Comparison of ENCODE assay signal across 13 mouse cellular contexts in genomic region chr12:111708181-111708580, GRCm38 (mm10). TPM values are rescaled to one million over a fixed set of nuclear protein-coding genes. Genes with fewer than 3 reads are reported as not detected.
DNase-seq lines count a peak whose midpoint lies in the region; ATAC-seq and TF ChIP-seq lines count a peak whose summit lies in the region.
"Had no signal": no experiment of that assay in that cellular context is flagged by ENCODE, and none has a peak within 500 bp of the region (broad histone marks: within the 10 kb centered on the region; RNA-seq: fewer than 3 reads in every experiment).

No protein-coding gene starts in this region.

- no peak for ATAC-seq in forebrain, postnatal 0 days
- ATAC-seq in forebrain, embryonic 14.5 days, result no peak
- no peak for ATAC-seq in hindbrain, postnatal 0 days
- ATAC-seq in stomach, postnatal 0 days (ENCODE audit: low FRiP score, low TSS enrichment), result no peak
- ATAC-seq: midbrain, embryonic 13.5 days; Patski had no signal

- H3K9ac ChIP-seq in forebrain, postnatal 0 days, result no peak overlapping the region
- H3K9ac ChIP-seq in forebrain, embryonic 14.5 days (ENCODE audit: low read length), result no peak overlapping the region
- no peak overlapping the region for H3K9ac ChIP-seq in hindbrain, postnatal 0 days (replicated peaks; ENCODE audit: low read length)
- H3K9ac ChIP-seq in stomach, postnatal 0 days (ENCODE audit: low read length), result no peak overlapping the region
- H3K9ac ChIP-seq: forebrain, embryonic 12.5 days; midbrain, embryonic 13.5 days had no signal

- H3K27me3 ChIP-seq in forebrain, postnatal 0 days (ENCODE audit: insufficient read depth, low read length), result no peaks in the 10 kb centered on the region
- H3K27me3 ChIP-seq in forebrain, embryonic 14.5 days (replicated peaks; ENCODE audit: control insufficient read depth, insufficient read depth, low read length), result no peaks in the 10 kb centered on the region
- H3K27me3 ChIP-seq in hindbrain, postnatal 0 days (ENCODE audit: insufficient read depth, low read length), result no peaks in the 10 kb centered on the region
- H3K27me3 ChIP-seq in hindbrain, embryonic 10.5 days (ENCODE audit: insufficient read depth, poor library complexity, severe bottlenecking), result no peaks in the 10 kb centered on the region
- H3K27me3 ChIP-seq in stomach, postnatal 0 days (ENCODE audit: control insufficient read depth, insufficient read depth, low read length), result no peaks in the 10 kb centered on the region
- H3K27me3 ChIP-seq: forebrain, embryonic 12.5 days; midbrain, embryonic 13.5 days; Patski had no signal

- H3K36me3 ChIP-seq in forebrain, postnatal 0 days (ENCODE audit: insufficient read depth), result peaks cover 40% of the 10 kb centered on the region
- H3K36me3 ChIP-seq in forebrain, embryonic 14.5 days (ENCODE audit: control insufficient read depth, insufficient read depth, low read length), result peaks cover 45% of the 10 kb centered on the region
- peaks cover 24% of the 10 kb centered on the region for H3K36me3 ChIP-seq in hindbrain, postnatal 0 days (ENCODE audit: insufficient read depth, low read length)
- peaks cover 56% of the 10 kb centered on the region for H3K36me3 ChIP-seq in hindbrain, embryonic 10.5 days
- peaks cover 16% of the 10 kb centered on the region; the same call in 1 of the 2 replicates for H3K36me3 ChIP-seq in stomach, postnatal 0 days (ENCODE audit: control insufficient read depth, insufficient read depth, low read length)

- no peak for TF ChIP-seq CTCF in forebrain, postnatal 0 days (IDR thresholded peaks at IDR 0.05; ENCODE audit: low read depth)
- peak; percentile 22; the same call in 1 of the 2 replicates for TF ChIP-seq CTCF in hindbrain, postnatal 0 days (IDR thresholded peaks at IDR 0.05; ENCODE audit: low read depth)
- TF ChIP-seq CTCF in left cerebral cortex, adult 2 months (IDR thresholded peaks at IDR 0.05), result peak; percentile 1; the same call in 1 of the 2 replicates
- TF ChIP-seq CTCF in stomach, postnatal 0 days (IDR thresholded peaks at IDR 0.05; ENCODE audit: low read depth), result no peak

- intact Hi-C loops in left cerebral cortex, adult 2 months (cut with DNase I), result no loop called here
- intact Hi-C loops in left cerebral cortex, postnatal 25 days (cut with DNase I), result no loop called here

- no peaks in the 10 kb centered on the region for H3K9me3 ChIP-seq in forebrain, postnatal 0 days (ENCODE audit: low read length)
- no peaks in the 10 kb centered on the region for H3K9me3 ChIP-seq in forebrain, embryonic 14.5 days (replicated peaks; ENCODE audit: control insufficient read depth, low read length)
- no peaks in the 10 kb centered on the region for H3K9me3 ChIP-seq in hindbrain, postnatal 0 days (ENCODE audit: low read length)
- no peaks in the 10 kb centered on the region for H3K9me3 ChIP-seq in hindbrain, embryonic 10.5 days
- no peaks in the 10 kb centered on the region for H3K9me3 ChIP-seq in stomach, postnatal 0 days (ENCODE audit: control insufficient read depth, low read length)
- H3K9me3 ChIP-seq: forebrain, embryonic 12.5 days; midbrain, embryonic 13.5 days had no signal

- no peak overlapping the region for H3K4me3 ChIP-seq in forebrain, postnatal 0 days (ENCODE audit: low read depth, low read length)
- no peak overlapping the region for H3K4me3 ChIP-seq in forebrain, embryonic 14.5 days (ENCODE audit: low read depth, low read length)
- no peak overlapping the region for H3K4me3 ChIP-seq in hindbrain, postnatal 0 days (ENCODE audit: low read length)
- no peak overlapping the region for H3K4me3 ChIP-seq in hindbrain, embryonic 10.5 days
- no peak overlapping the region for H3K4me3 ChIP-seq in left cerebral cortex, adult 2 months
- H3K4me3 ChIP-seq in stomach, postnatal 0 days (ENCODE audit: low read depth, low read length), result no peak overlapping the region
- H3K4me3 ChIP-seq: forebrain, embryonic 12.5 days; midbrain, embryonic 13.5 days had no signal

- H3K4me1 ChIP-seq in forebrain, postnatal 0 days (ENCODE audit: insufficient read depth), result peaks cover 6% of the 10 kb centered on the region
- peaks cover 10% of the 10 kb centered on the region for H3K4me1 ChIP-seq in forebrain, embryonic 14.5 days (ENCODE audit: control insufficient read depth, insufficient read depth, low read length)
- H3K4me1 ChIP-seq in hindbrain, postnatal 0 days (ENCODE audit: insufficient read depth, low read length), result peaks cover 9% of the 10 kb centered on the region
- H3K4me1 ChIP-seq in hindbrain, embryonic 10.5 days (replicated peaks), result peaks cover 28% of the 10 kb centered on the region
- peaks cover 16% of the 10 kb centered on the region for H3K4me1 ChIP-seq in stomach, postnatal 0 days (replicated peaks; ENCODE audit: control insufficient read depth, insufficient read depth)

- no peak for TF ChIP-seq EP300 in stomach, postnatal 0 days (optimal IDR thresholded peaks at IDR 0.05)

- H3K27ac ChIP-seq in forebrain, postnatal 0 days (ENCODE audit: low read depth, low read length), result peak overlapping the region; percentile 29; the same call in 1 of the 2 replicates
- H3K27ac ChIP-seq in forebrain, embryonic 14.5 days (ENCODE audit: low read depth, low read length), result no peak overlapping the region
- peak overlapping the region; percentile 22; the same call in 1 of the 2 replicates for H3K27ac ChIP-seq in hindbrain, postnatal 0 days
- no peak overlapping the region for H3K27ac ChIP-seq in hindbrain, embryonic 10.5 days
- H3K27ac ChIP-seq in left cerebral cortex, adult 2 months, result peak overlapping the region; percentile 62
- peak overlapping the region; percentile 4; the same call in 1 of the 2 replicates for H3K27ac ChIP-seq in stomach, postnatal 0 days (replicated peaks)
- H3K27ac ChIP-seq: forebrain, embryonic 12.5 days; macrophage; midbrain, embryonic 13.5 days had no signal

- DNase-seq in forebrain, postnatal 0 days, result no peak
- DNase-seq in forebrain, embryonic 14.5 days (ENCODE audit: low spot score), result no peak
- no peak for DNase-seq in hindbrain, postnatal 0 days (ENCODE audit: low spot score)
- no peak for DNase-seq in hindbrain, embryonic 10.5 days (ENCODE audit: low spot score)
- DNase-seq in left cerebral cortex, adult 2 months (ENCODE audit: extremely low spot score in 1 of 2, low spot score in 2 of 2), result no peak
- DNase-seq in left cerebral cortex, postnatal 25 days (ENCODE audit: low spot score in 2 of 2), result no peak
- DNase-seq in stomach, postnatal 0 days (ENCODE audit: low spot score), result no peak
- DNase-seq: cerebellum, adult 8-10 months; thymus, postnatal 25 days had no signal

- WGBS in forebrain, postnatal 0 days, result 64% methylated on average over 4 of the region's 4 CpGs
- WGBS in forebrain, embryonic 14.5 days, result 74% methylated on average over 4 of the region's 4 CpGs
- 61% methylated on average over 4 of the region's 4 CpGs for WGBS in hindbrain, postnatal 0 days
- 91% methylated on average over 4 of the region's 4 CpGs for WGBS in hindbrain, embryonic 10.5 days
- 64% methylated on average over 4 of the region's 4 CpGs for WGBS in stomach, postnatal 0 days

- H3K4me2 ChIP-seq in forebrain, postnatal 0 days (ENCODE audit: low read depth), result no peak overlapping the region
- no peak overlapping the region for H3K4me2 ChIP-seq in forebrain, embryonic 14.5 days (ENCODE audit: low read length)
- no peak overlapping the region for H3K4me2 ChIP-seq in hindbrain, postnatal 0 days (ENCODE audit: low read depth, low read length)
- no peak overlapping the region for H3K4me2 ChIP-seq in stomach, postnatal 0 days (replicated peaks; ENCODE audit: low read depth)
- H3K4me2 ChIP-seq: forebrain, embryonic 12.5 days; midbrain, embryonic 13.5 days had no signal

RNA-seq across cellular contexts. Expression of gene Bag5, which starts 4.9 kb away (rescaled TPM):
- total RNA-seq in forebrain, postnatal 0 days (2014; rRNA removed), result 50.6 and 54.2 TPM in 2 replicates
- 60.7 and 71.2 TPM in 2 replicates for polyA plus RNA-seq in forebrain, postnatal 0 days (2015; fragmentation: Nextera tagmentation; extraction: Ambion mirVana)
- 60.4 and 65.8 TPM in 2 replicates for polyA plus RNA-seq in forebrain, embryonic 14.5 days (2014; fragmentation: Nextera tagmentation; extraction: Ambion mirVana)
- total RNA-seq in hindbrain, postnatal 0 days (2014; rRNA removed), result 21.1 and 22.7 TPM in 2 replicates
- polyA plus RNA-seq in hindbrain, postnatal 0 days (2015; fragmentation: Nextera tagmentation; extraction: Ambion mirVana), result 60.1 and 64.3 TPM in 2 replicates
- 53.5 and 53.6 TPM in 2 replicates for polyA plus RNA-seq in hindbrain, embryonic 10.5 days (2016; fragmentation: Nextera tagmentation; extraction: Ambion mirVana)
- 10 to 100 TPM; 60.9 to 61.8 TPM for total RNA-seq in left cerebral cortex, adult 2 months (2021)
- 10 to 100 TPM; 53.9 to 56.9 TPM for total RNA-seq in left cerebral cortex, postnatal 25 days (2021)
- 34.9 and 36.9 TPM in 2 replicates for polyA plus RNA-seq in stomach, postnatal 0 days (2015; fragmentation: Nextera tagmentation; extraction: Ambion mirVana)

RNA-seq across cellular contexts. Expression of gene Apopt1, which starts 4.9 kb away (rescaled TPM):
- total RNA-seq in forebrain, postnatal 0 days (2014; rRNA removed), result 27.8 and 30.1 TPM in 2 replicates
- polyA plus RNA-seq in forebrain, postnatal 0 days (2015; fragmentation: Nextera tagmentation; extraction: Ambion mirVana), result 52.7 and 59.8 TPM in 2 replicates
- 47.1 and 50.8 TPM in 2 replicates for polyA plus RNA-seq in forebrain, embryonic 14.5 days (2014; fragmentation: Nextera tagmentation; extraction: Ambion mirVana)
- total RNA-seq in hindbrain, postnatal 0 days (2014; rRNA removed), result 23.6 and 28.1 TPM in 2 replicates
- polyA plus RNA-seq in hindbrain, postnatal 0 days (2015; fragmentation: Nextera tagmentation; extraction: Ambion mirVana), result 60.3 and 63.9 TPM in 2 replicates
- polyA plus RNA-seq in hindbrain, embryonic 10.5 days (2016; fragmentation: Nextera tagmentation; extraction: Ambion mirVana), result 55.3 and 59.2 TPM in 2 replicates
- 10 to 100 TPM; 36.2 to 38.8 TPM for total RNA-seq in left cerebral cortex, adult 2 months (2021)
- 10 to 100 TPM; 37.0 to 40.0 TPM for total RNA-seq in left cerebral cortex, postnatal 25 days (2021)
- polyA plus RNA-seq in stomach, postnatal 0 days (2015; fragmentation: Nextera tagmentation; extraction: Ambion mirVana), result 41.8 and 42.8 TPM in 2 replicates

RNA-seq across cellular contexts. Expression of gene Trmt61a, which starts 30.3 kb away (rescaled TPM):
- 15.9 and 19.6 TPM in 2 replicates for total RNA-seq in forebrain, postnatal 0 days (2014; rRNA removed)
- 8.8 and 10.9 TPM in 2 replicates for polyA plus RNA-seq in forebrain, postnatal 0 days (2015; fragmentation: Nextera tagmentation; extraction: Ambion mirVana)
- 5.8 and 7.8 TPM in 2 replicates for polyA plus RNA-seq in forebrain, embryonic 14.5 days (2014; fragmentation: Nextera tagmentation; extraction: Ambion mirVana)
- total RNA-seq in hindbrain, postnatal 0 days (2014; rRNA removed), result 29.7 and 32.7 TPM in 2 replicates
- polyA plus RNA-seq in hindbrain, postnatal 0 days (2015; fragmentation: Nextera tagmentation; extraction: Ambion mirVana), result 9.2 TPM in 2 replicates
- 15.1 and 16.2 TPM in 2 replicates for polyA plus RNA-seq in hindbrain, embryonic 10.5 days (2016; fragmentation: Nextera tagmentation; extraction: Ambion mirVana)
- total RNA-seq in left cerebral cortex, adult 2 months (2021), result 10 to 100 TPM; 18.9 to 20.2 TPM
- 10 to 100 TPM; 17.1 to 17.4 TPM for total RNA-seq in left cerebral cortex, postnatal 25 days (2021)
- polyA plus RNA-seq in stomach, postnatal 0 days (2015; fragmentation: Nextera tagmentation; extraction: Ambion mirVana), result 7.4 and 8.5 TPM in 2 replicates

RNA-seq across cellular contexts. Expression of gene Ckb, which starts 36.0 kb away (rescaled TPM):
- 1,430 and 1,456 TPM in 2 replicates for total RNA-seq in forebrain, postnatal 0 days (2014; rRNA removed)
- 1,561 and 1,650 TPM in 2 replicates for polyA plus RNA-seq in forebrain, postnatal 0 days (2015; fragmentation: Nextera tagmentation; extraction: Ambion mirVana)
- 1,532 and 1,552 TPM in 2 replicates for polyA plus RNA-seq in forebrain, embryonic 14.5 days (2014; fragmentation: Nextera tagmentation; extraction: Ambion mirVana)
- total RNA-seq in hindbrain, postnatal 0 days (2014; rRNA removed), result 3,255 and 3,584 TPM in 2 replicates
- 2,405 and 2,624 TPM in 2 replicates for polyA plus RNA-seq in hindbrain, postnatal 0 days (2015; fragmentation: Nextera tagmentation; extraction: Ambion mirVana)
- polyA plus RNA-seq in hindbrain, embryonic 10.5 days (2016; fragmentation: Nextera tagmentation; extraction: Ambion mirVana), result 2,059 and 2,773 TPM in 2 replicates
- total RNA-seq in left cerebral cortex, adult 2 months (2021), result 1,000 to 10,000 TPM; 1,837 to 1,872 TPM
- total RNA-seq in left cerebral cortex, postnatal 25 days (2021), result 1,000 to 10,000 TPM; 1,727 to 1,729 TPM
- polyA plus RNA-seq in stomach, postnatal 0 days (2015; fragmentation: Nextera tagmentation; extraction: Ambion mirVana), result 532 and 573 TPM in 2 replicates

RNA-seq across cellular contexts. Expression of gene Klc1, which starts 50.5 kb away (rescaled TPM):
- 596 and 608 TPM in 2 replicates for total RNA-seq in forebrain, postnatal 0 days (2014; rRNA removed)
- polyA plus RNA-seq in forebrain, postnatal 0 days (2015; fragmentation: Nextera tagmentation; extraction: Ambion mirVana), result 592 and 640 TPM in 2 replicates
- polyA plus RNA-seq in forebrain, embryonic 14.5 days (2014; fragmentation: Nextera tagmentation; extraction: Ambion mirVana), result 391 and 464 TPM in 2 replicates
- total RNA-seq in hindbrain, postnatal 0 days (2014; rRNA removed), result 421 and 496 TPM in 2 replicates
- 583 and 600 TPM in 2 replicates for polyA plus RNA-seq in hindbrain, postnatal 0 days (2015; fragmentation: Nextera tagmentation; extraction: Ambion mirVana)
- polyA plus RNA-seq in hindbrain, embryonic 10.5 days (2016; fragmentation: Nextera tagmentation; extraction: Ambion mirVana), result 192 and 303 TPM in 2 replicates
- 100 to 1,000 TPM; 746 to 823 TPM for total RNA-seq in left cerebral cortex, adult 2 months (2021)
- total RNA-seq in left cerebral cortex, postnatal 25 days (2021), result 100 to 1,000 TPM; 764 to 822 TPM
- 55.7 and 56.7 TPM in 2 replicates for polyA plus RNA-seq in stomach, postnatal 0 days (2015; fragmentation: Nextera tagmentation; extraction: Ambion mirVana)

Comparison
In these comparisons a context has a peak if more than half of its experiments do, and no peak if none do; other contexts are left out.
1. H3K27ac ChIP-seq: peak in forebrain, postnatal 0 days (single experiment), hindbrain, postnatal 0 days (single experiment), left cerebral cortex, adult 2 months (single experiment) and stomach, postnatal 0 days (single experiment); none in forebrain, embryonic 14.5 days (single experiment) and hindbrain, embryonic 10.5 days (single experiment).
2. CTCF ChIP-seq: peak in hindbrain, postnatal 0 days (single experiment) and left cerebral cortex, adult 2 months (single experiment); none in forebrain, postnatal 0 days (single experiment) and stomach, postnatal 0 days (single experiment).